Mouse (Mus musculus) kidney, postnatal 0 days (tissue): ENCODE data around the gene Mrps10. TPM values are rescaled to one million over a fixed set of nuclear protein-coding genes. Genes with fewer than 3 reads are reported as not detected.
A peak's percentile ranks its signal among the peaks of the same experiment; 100 is the strongest.
"Not testable (repeated sequence)": the region's sequence is repeated elsewhere in the genome, so short reads cannot be mapped to it uniquely, and the experiment has no call there.

Experiments
- ATAC-seq: fragments of 200-750 bp; cut with Nextera tagmentation; replicated peaks from 2 replicates; pipeline ENCODE4 v1.8.0; 2017; ENCODE audit warnings: low read depth, moderate number of reproducible peaks, moderate TSS enrichment, moderate library complexity; ENCODE audit not compliant: low FRiP score
- DNase-seq: peaks from one replicate; pipeline ENCODE4 v3.0.0-alpha.2; 2016; ENCODE audit warnings: low spot score
- H3K27ac ChIP-seq: fragments of 300-500 bp; sonication (generic); 2 replicates; pipeline ENCODE4 v1.5.1; 2014; ENCODE audit warnings: mild to moderate bottlenecking
- H3K27me3 ChIP-seq: fragments of 300-500 bp; sonication (generic); 2 replicates; pipeline ENCODE4 v1.6.1; 2014; ENCODE audit warnings: low read length, mixed read lengths; ENCODE audit not compliant: insufficient read depth
- H3K36me3 ChIP-seq: fragments of 300-500 bp; sonication (generic); 2 replicates; pipeline ENCODE4 v1.6.1; 2014; ENCODE audit warnings: low read length, mixed read lengths; ENCODE audit not compliant: insufficient read depth
- H3K4me1 ChIP-seq: fragments of 300-500 bp; sonication (generic); replicated peaks from 2 replicates; pipeline ENCODE4 v1.6.1; 2014; ENCODE audit warnings: antibody characterized with exemption, low read length, mixed read lengths; ENCODE audit not compliant: insufficient read depth
- H3K4me2 ChIP-seq: fragments of 300-500 bp; sonication (generic); 2 replicates; pipeline ENCODE4 v1.6.1; 2014; ENCODE audit warnings: mild to moderate bottlenecking, low read length, moderate library complexity, mixed read lengths
- H3K4me3 ChIP-seq: fragments of 300-500 bp; sonication (generic); replicated peaks from 2 replicates; pipeline ENCODE4 v1.5.1; 2014; ENCODE audit warnings: low read depth, low read length
- H3K9ac ChIP-seq: fragments of 300-500 bp; sonication (generic); 2 replicates; pipeline ENCODE4 v1.6.1; 2014; ENCODE audit warnings: low read depth, low read length
- H3K9me3 ChIP-seq: fragments of 300-500 bp; sonication (generic); replicated peaks from 2 replicates; pipeline ENCODE4 v1.6.1; 2016; ENCODE audit warnings: low read length, inconsistent platforms, mixed read lengths
- CTCF ChIP-seq: IDR thresholded peaks from 2 replicates; pipeline ENCODE4 v1.5.1; 2016; ENCODE audit warnings: antibody characterized with exemption, low read depth, mild to moderate bottlenecking, moderate library complexity
- WGBS: fragments of 180-500 bp; shearing (Covaris S2); extraction: QIAGEN DNeasy Blood & Tissue Kit; methylation state at CpG from one replicate; pipeline ENCODE4 v1.1.7; 2014; 5-methylcytosine and 5-hydroxymethylcytosine counted together
- polyA plus RNA-seq: library from polyadenylated mRNA; unstranded; fragments of >200 nt; fragmentation: Nextera tagmentation; extraction: Ambion mirVana; gene quantifications from 2 replicates; pipeline ENCODE4 v1.2.1, GENCODE M21; 2015

Mrps10 gene
- polyA plus RNA-seq, 1 experiment from 2014 or later = 86.9 TPM

DNA sequence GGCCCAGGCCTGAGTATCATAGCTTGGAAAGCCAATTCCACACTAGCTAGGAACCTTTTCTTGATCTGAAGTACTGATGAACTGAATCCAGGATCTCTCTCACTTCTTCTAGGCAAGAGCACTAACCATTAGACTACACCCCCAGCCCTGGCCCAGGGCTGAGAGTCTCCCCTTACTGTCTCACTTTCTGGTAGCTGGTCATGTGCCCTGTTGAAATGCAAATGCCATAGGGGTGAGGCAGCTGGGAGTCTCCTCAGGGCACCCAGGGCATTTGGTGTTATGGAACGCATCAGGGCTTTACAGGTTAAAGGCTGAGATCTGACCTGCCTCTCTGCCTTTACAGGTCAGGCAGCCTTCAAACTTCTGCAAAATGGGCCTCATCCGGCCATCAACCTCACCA is 51.5 kb downstream of the Mrps10 start:
- Histone ChIP-seq H3K36me3 (no peaks in the 10 kb centered on the region), H3K27ac (no peak overlapping the region), H3K4me2 (no peak overlapping the region), H3K27me3 (no peaks in the 10 kb centered on the region), H3K4me1 (no peaks in the 10 kb centered on the region), H3K9ac (no peak overlapping the region), H3K9me3 (no peaks in the 10 kb centered on the region), H3K4me3 (no peak overlapping the region)
- ATAC-seq = no peak
- 76% methylated on average over 2 of the region's 2 CpGs for WGBS
- DNase-seq = no peak
- TF ChIP-seq CTCF = no peak

DNA sequence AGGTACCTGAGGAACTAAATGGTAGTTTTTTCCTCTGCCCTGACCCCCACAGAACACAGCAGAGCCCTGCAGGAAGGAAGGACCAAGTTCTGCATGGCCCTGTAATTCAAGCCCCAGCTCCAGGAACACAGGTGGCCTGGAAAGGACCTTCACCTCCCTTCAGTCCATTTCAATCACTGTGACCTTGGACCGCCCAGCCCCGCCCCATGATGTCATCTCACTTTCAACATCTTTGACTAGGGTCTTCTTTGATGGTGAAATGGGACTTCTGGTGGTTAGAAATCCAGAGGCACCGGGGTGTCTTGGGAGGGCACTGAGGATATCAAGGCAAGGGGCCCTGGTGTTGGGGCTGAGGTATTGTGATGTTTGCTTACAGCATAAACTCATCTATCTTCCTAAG is 52.9 kb downstream of the Mrps10 start:
- DNase-seq (no peak), ATAC-seq (no peak)
- Histone ChIP-seq H3K27ac (no peak overlapping the region), H3K9ac (no peak overlapping the region), H3K27me3 (no peaks in the 10 kb centered on the region), H3K4me1 (no peaks in the 10 kb centered on the region), H3K9me3 (no peaks in the 10 kb centered on the region), H3K4me3 (no peak overlapping the region), H3K36me3 (no peaks in the 10 kb centered on the region), H3K4me2 (no peak overlapping the region)
- TF ChIP-seq CTCF = no peak
- 77% methylated on average over 3 of the region's 3 CpGs for WGBS

GRCm38 (mm10) chr17:47422616-47423015 is 53.9 kb downstream of the Mrps10 start:
- WGBS = 90% methylated on average over 1 of the region's 1 CpGs
- DNase-seq, H3K27me3 ChIP-seq, H3K36me3 ChIP-seq, H3K9ac ChIP-seq, H3K4me1 ChIP-seq, H3K4me3 ChIP-seq, H3K27ac ChIP-seq, H3K9me3 ChIP-seq, ATAC-seq, H3K4me2 ChIP-seq: not testable (repeated sequence)

- no peak overlapping the region for H3K4me3 ChIP-seq
- no peak for TF ChIP-seq CTCF
- H3K4me1 ChIP-seq = peaks cover 6% of the 10 kb centered on the region; the same call in 1 of the 2 replicates
- H3K36me3 ChIP-seq = no peaks in the 10 kb centered on the region
- H3K9me3 ChIP-seq = no peaks in the 10 kb centered on the region
- ATAC-seq (no peak), DNase-seq (no peak)
- 58% methylated on average over 6 of the region's 6 CpGs for WGBS
- no peak overlapping the region for H3K9ac ChIP-seq
- no peaks in the 10 kb centered on the region for H3K27me3 ChIP-seq
- no peak overlapping the region for H3K27ac ChIP-seq
- no peak overlapping the region for H3K4me2 ChIP-seq
Measured at GRCm38 (mm10) chr17:47424186-47424585, 55.5 kb downstream of the Mrps10 start.

- Histone ChIP-seq H3K36me3 (no peaks in the 10 kb centered on the region), H3K4me2 (no peak overlapping the region), H3K4me1 (peaks cover 6% of the 10 kb centered on the region; the same call in 1 of the 2 replicates), H3K27ac (no peak overlapping the region), H3K27me3 (no peaks in the 10 kb centered on the region), H3K9me3 (no peaks in the 10 kb centered on the region), H3K4me3 (no peak overlapping the region), H3K9ac (no peak overlapping the region)
- DNase-seq = no peak
- WGBS = 80% methylated on average over 6 of the region's 6 CpGs
- TF ChIP-seq CTCF = peak; percentile 59
- no peak for ATAC-seq
Measured at GRCm38 (mm10) chr17:47427316-47427715, 58.6 kb downstream of the Mrps10 start.

- peak overlapping the region; percentile 27; the same call in 1 of the 2 replicates for H3K9ac ChIP-seq
- H3K4me3 ChIP-seq = no peak overlapping the region
- H3K4me2 ChIP-seq = peak overlapping the region; percentile 28
- H3K9me3 ChIP-seq = no peaks in the 10 kb centered on the region
- H3K27ac ChIP-seq = no peak overlapping the region
- ATAC-seq (peak; percentile 77), DNase-seq (peak; percentile 87)
- peaks cover 6% of the 10 kb centered on the region; the same call in 1 of the 2 replicates for H3K4me1 ChIP-seq
- 8% methylated on average over 8 of the region's 8 CpGs for WGBS
- peak; percentile 76 for TF ChIP-seq CTCF
- H3K36me3 ChIP-seq = no peaks in the 10 kb centered on the region
- H3K27me3 ChIP-seq = no peaks in the 10 kb centered on the region
Measured at GRCm38 (mm10) chr17:47428831-47429304, 60.2 kb downstream of the Mrps10 start.

GRCm38 (mm10) chr17:47430815-47431214 is 62.1 kb downstream of the Mrps10 start:
- peak; percentile 53; the same call in 1 of the 2 replicates for TF ChIP-seq CTCF
- Histone ChIP-seq H3K36me3 (no peaks in the 10 kb centered on the region), H3K9me3 (no peaks in the 10 kb centered on the region), H3K9ac (no peak overlapping the region), H3K4me3 (no peak overlapping the region), H3K4me1 (peaks cover 6% of the 10 kb centered on the region; the same call in 1 of the 2 replicates), H3K27ac (no peak overlapping the region), H3K4me2 (no peak overlapping the region), H3K27me3 (no peaks in the 10 kb centered on the region)
- no peak for ATAC-seq
- DNase-seq = no peak
- WGBS = 65% methylated on average over 5 of the region's 5 CpGs

Other genes with a start within 250 kb of the Mrps10 start
- 6.0 and 6.3 TPM in 2 replicates for gene Guca1b, start 16.5 kb downstream of the Mrps10 start, polyA plus RNA-seq
- gene Guca1a, start 31.7 kb downstream of the Mrps10 start, polyA plus RNA-seq = 3.9 and 4.5 TPM in 2 replicates
- 2.2 and 2.4 TPM in 2 replicates for gene AI661453, start 67.7 kb downstream of the Mrps10 start, polyA plus RNA-seq
- 0.45 and 0.47 TPM in 2 replicates for gene 1700001C19Rik, start 68.5 kb downstream of the Mrps10 start, polyA plus RNA-seq
- 21.4 and 24.9 TPM in 2 replicates for gene Taf8, start 133.4 kb downstream of the Mrps10 start, polyA plus RNA-seq
- gene Ccnd3, start 136.2 kb downstream of the Mrps10 start, polyA plus RNA-seq = 199 and 202 TPM in 2 replicates
- gene Bysl, start 242.6 kb downstream of the Mrps10 start, polyA plus RNA-seq = 14.7 and 15.7 TPM in 2 replicates
- gene Med20, start 242.7 kb downstream of the Mrps10 start, polyA plus RNA-seq = 37.6 and 37.9 TPM in 2 replicates
- 1.5 and 1.8 TPM in 2 replicates for gene Gm20517, start 242.7 kb downstream of the Mrps10 start, polyA plus RNA-seq